Mouse (Mus musculus): Measurements from ENCODE around the gene Gm8251.
A peak's percentile ranks its signal among the peaks of the same experiment; 100 is the strongest.
"Not testable (repeated sequence)": the region's sequence is repeated elsewhere in the genome, so short reads cannot be mapped to it uniquely, and the experiment has no call there.

The Gm8251 gene

DNA sequence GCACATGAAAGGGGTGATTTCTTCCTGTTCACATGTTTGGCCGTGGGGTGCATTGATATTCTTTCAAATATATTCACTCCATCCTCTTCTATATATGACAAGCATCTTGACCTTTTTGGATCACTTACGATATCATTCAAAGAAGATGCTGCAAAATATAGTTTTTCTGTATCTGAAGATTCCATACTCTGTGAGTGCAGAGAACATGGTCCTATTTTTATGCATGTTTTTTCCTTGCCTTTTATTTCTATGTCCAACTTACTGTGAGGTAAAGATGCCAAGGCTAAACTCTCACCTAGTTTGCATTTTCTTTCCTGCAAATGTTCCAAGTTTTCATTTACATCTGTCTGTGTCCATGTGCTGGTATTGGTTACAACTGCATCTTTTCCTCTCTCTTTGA lies at the start of gene Gm8251:
Gene Gm8251, minus strand, starts transcription at position 101 of the 400 bp plus-strand sequence.
- DNase-seq (ENCODE audit: low read depth, low spot score), result no peak
- Histone ChIP-seq H3K36me3 (ENCODE audit: control insufficient read depth, insufficient read depth, low read length, poor library complexity, severe bottlenecking) (no peaks in the 10 kb centered on the region), H3K27me3 (ENCODE audit: control insufficient read depth, insufficient read depth, low read length, poor library complexity, severe bottlenecking) (no peaks in the 10 kb centered on the region)

DNA sequence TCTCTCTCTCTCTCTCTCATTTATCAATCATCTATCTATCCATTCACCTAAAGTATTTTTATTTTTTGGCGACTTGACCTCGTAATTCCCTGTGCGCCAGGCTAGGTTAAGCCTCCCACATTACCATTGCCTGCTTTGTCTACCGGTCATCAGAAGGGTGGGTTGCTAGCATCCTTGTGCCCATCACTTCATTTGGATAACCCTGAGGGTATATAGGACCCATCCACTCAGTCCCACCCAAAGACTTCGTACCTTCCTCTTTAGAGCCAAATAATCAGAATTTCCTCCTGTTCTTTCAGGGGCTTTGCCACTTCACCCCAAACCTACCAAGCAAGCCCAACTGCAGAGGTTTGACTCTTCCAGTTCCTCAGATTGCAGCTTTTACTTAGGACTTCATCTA lies 41.2 kb upstream of the Gm8251 start:
- no peak for DNase-seq (ENCODE audit: low read depth, low spot score)
- no peaks in the 10 kb centered on the region for H3K27me3 ChIP-seq (ENCODE audit: control insufficient read depth, insufficient read depth, low read length, poor library complexity, severe bottlenecking)
- no peaks in the 10 kb centered on the region for H3K36me3 ChIP-seq (ENCODE audit: control insufficient read depth, insufficient read depth, low read length, poor library complexity, severe bottlenecking)

DNA sequence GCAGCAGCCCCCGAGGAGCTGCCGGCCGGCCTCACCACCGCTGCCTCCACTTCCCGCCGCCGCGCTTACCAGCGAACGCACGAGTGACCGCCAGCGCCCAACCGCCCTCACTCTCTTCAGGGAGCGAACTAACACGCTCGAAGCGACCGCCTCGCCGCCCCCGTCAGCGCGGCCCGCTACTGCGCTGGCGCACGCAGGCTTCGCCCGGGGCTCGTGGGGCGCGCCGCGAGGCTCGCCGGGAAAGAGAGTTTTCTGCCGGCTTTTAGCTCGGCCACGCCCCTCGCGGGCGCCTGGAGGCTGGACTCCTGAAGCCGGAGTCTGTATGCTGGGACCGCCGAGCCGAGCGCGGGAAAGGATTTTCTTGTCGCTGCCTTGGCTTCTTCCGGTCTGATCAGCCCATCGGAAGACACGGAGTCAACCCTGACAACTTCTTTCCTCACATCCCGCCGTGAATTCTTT lies 40.6 kb upstream of the Gm8251 start, which contains the start of gene Tex30:
Gene Tex30, minus strand, starts transcription at position 183 of the 459 bp plus-strand sequence.
- Histone ChIP-seq H3K36me3 (ENCODE audit: control insufficient read depth, insufficient read depth, low read length, poor library complexity, severe bottlenecking) (no peaks in the 10 kb centered on the region), H3K27me3 (ENCODE audit: control insufficient read depth, insufficient read depth, low read length, poor library complexity, severe bottlenecking) (no peaks in the 10 kb centered on the region)
- peak; percentile 94 for DNase-seq (ENCODE audit: low read depth, low spot score)

DNA sequence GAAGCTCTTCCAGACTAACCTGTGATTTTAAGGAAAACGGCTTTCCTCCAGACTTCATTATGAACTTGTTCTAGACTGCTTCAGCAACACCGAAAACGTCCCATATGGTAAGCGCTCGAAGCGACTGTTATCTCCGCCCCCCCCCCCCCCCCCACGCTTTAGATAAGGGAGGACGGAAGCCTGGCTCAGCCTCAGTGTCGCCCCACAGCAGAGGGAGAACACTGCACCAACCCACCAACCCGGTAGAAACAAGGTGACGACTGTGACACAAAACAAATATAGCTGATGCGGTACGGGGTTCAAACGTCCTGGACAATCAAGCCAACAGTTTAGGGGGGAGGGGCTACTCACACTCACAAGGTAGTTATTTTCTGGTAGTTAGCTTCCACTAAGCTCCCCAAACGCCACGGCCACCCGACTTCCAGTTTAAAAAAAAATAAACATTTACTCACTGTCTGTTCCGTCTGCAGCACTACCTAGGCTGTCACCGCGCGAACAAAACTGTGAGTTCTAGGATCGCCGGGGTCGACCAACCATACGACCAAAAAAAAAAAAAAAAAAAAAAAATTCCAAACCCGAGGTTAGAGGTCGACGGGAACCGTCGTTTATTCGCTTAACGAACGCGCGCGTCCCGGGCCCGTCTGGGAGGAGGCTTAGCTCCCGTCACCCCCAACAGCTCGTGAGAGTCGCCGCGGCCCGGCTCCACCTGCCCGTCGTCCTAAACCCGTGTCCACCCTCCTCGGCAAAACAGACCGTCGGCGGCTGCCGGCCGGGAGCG lies 39.9 kb upstream of the Gm8251 start:
- no peaks in the 10 kb centered on the region for H3K27me3 ChIP-seq (ENCODE audit: control insufficient read depth, insufficient read depth, low read length, poor library complexity, severe bottlenecking)
- peak; percentile 77 for DNase-seq (ENCODE audit: low read depth, low spot score)
- no peaks in the 10 kb centered on the region for H3K36me3 ChIP-seq (ENCODE audit: control insufficient read depth, insufficient read depth, low read length, poor library complexity, severe bottlenecking)

DNA sequence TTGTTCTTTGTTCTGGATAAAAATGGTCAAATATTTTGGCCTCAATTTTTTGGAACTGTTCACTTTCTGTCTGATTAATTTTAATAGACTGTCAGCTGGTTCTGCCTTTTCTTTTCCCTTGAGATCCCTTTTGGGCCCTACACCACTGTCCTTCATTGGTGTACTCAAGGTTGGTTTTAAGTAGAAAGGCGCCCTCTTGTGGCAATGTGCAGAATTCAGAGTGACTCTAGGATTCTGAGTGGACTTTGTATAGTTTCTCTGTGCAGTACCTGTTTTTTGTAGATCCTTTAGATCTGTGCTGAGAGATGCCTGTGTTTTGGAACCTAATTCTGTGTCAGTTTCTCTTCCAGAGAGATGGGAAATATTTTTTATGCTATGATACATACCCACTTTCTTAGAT lies 2.9 kb upstream of the Gm8251 start:
- no peaks in the 10 kb centered on the region for H3K27me3 ChIP-seq (ENCODE audit: control insufficient read depth, insufficient read depth, low read length, poor library complexity, severe bottlenecking)
- no peaks in the 10 kb centered on the region for H3K36me3 ChIP-seq (ENCODE audit: control insufficient read depth, insufficient read depth, low read length, poor library complexity, severe bottlenecking)
- DNase-seq (ENCODE audit: low read depth, low spot score), result peak; percentile 84

DNA sequence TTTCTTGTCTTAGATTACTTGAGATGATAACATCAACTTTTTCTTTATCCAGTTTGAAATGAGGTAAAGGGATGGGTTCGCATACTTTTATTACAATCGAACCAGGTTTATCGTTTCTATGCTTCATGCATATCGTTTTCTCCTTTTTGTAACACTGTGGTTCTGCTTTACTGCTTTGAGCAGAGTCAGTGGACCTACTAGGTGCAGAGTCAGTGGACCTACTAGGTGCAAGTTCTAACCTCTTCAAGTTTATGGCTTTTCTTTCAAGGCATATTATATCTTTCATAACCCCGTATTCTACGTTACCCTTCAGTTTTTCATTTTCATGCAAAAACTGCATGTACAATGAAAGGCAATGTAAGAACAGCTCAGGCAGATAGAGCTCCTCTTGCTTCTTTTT lies 1.7 kb upstream of the Gm8251 start:
- DNase-seq (ENCODE audit: low read depth, low spot score), result no peak
- no peaks in the 10 kb centered on the region for H3K27me3 ChIP-seq (ENCODE audit: control insufficient read depth, insufficient read depth, low read length, poor library complexity, severe bottlenecking)
- no peaks in the 10 kb centered on the region for H3K36me3 ChIP-seq (ENCODE audit: control insufficient read depth, insufficient read depth, low read length, poor library complexity, severe bottlenecking)

DNA sequence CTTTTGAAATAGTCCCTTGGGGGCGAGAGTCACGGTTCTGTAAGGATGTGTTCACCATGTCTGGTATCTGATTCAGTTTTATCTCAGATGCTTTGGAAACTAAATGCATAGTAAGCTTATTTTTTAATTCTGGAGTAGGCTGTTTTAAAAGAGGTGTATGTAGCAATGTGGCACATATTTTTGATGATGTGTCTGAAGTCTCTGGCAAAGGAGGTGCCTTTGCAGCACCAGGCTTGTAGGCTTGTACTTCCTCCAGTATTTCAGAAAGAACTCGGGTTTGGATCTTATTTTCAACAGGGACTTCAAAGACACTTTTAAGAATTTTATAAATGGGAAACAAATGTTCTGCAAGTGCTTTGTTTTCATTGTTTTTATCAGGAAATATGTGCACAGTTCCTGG lies 3.9 kb downstream of the Gm8251 start:
- Histone ChIP-seq H3K27me3 (ENCODE audit: control insufficient read depth, insufficient read depth, low read length, poor library complexity, severe bottlenecking) (no peaks in the 10 kb centered on the region), H3K36me3 (ENCODE audit: control insufficient read depth, insufficient read depth, low read length, poor library complexity, severe bottlenecking) (no peaks in the 10 kb centered on the region)
- DNase-seq (ENCODE audit: low read depth, low spot score), result no peak

DNA sequence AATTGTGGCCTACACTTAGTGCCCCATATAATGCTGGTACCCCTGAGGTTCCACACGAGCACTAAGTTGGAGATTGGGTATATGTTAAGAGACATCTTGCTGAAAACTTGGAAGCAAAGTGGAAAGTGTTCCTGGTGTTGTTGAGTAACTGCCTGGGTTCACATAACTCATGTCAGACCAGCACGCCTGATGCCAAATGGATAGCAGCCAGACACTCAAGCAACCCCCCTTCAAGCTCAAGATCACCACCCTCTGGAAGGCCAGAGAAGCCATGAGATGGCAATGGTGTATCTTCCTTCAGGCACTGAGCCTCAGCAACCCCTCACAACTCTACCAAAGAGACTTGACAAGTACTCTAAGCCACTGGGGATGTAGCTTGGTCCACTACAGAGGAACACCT lies 15.2 kb downstream of the Gm8251 start:
- H3K27me3 ChIP-seq (ENCODE audit: control insufficient read depth, insufficient read depth, low read length, poor library complexity, severe bottlenecking), result no peaks in the 10 kb centered on the region
- DNase-seq (ENCODE audit: low read depth, low spot score), result no peak
- H3K36me3 ChIP-seq (ENCODE audit: control insufficient read depth, insufficient read depth, low read length, poor library complexity, severe bottlenecking), result no peaks in the 10 kb centered on the region

DNA sequence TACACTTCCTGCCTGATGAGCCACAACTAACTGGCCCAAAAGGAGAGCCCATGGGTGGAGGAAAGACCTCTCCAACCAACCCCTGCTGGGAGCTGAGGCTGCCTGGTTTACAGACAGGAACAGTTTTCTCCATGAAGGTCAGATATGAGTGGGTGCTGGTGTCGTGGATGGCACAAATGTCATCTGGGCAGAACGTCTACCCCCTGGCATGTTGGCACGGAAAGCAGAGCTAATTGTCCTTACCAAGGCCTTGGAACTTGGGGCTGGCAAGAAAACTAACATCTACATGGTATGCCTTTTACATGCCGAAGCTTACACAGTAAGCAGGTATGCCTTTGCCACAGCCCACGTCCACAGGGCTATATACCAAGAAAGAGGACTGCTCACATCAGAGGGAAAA lies 16.0 kb downstream of the Gm8251 start:
- H3K27me3 ChIP-seq (ENCODE audit: control insufficient read depth, insufficient read depth, low read length, poor library complexity, severe bottlenecking); H3K36me3 ChIP-seq (ENCODE audit: control insufficient read depth, insufficient read depth, low read length, poor library complexity, severe bottlenecking); DNase-seq (ENCODE audit: low read depth, low spot score): not testable (repeated sequence)

DNA sequence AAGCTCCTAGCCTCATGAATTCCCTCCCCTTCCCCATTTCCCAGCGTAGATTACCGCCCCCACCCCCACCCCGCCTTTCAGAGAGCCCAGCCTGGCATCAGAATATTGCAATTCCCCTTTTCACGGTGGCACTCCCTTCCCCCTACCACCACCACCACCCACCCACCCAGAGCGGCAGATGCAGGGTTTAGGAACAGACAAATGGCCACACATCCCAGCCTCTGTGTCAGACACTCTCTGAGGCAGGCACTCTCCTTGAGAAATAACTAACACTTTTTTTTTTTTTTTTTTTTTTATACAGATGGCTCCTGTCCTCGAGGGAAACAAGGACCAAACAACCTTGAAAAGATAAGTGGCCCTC lies 19.2 kb downstream of the Gm8251 start:
- no peaks in the 10 kb centered on the region for H3K27me3 ChIP-seq (ENCODE audit: control insufficient read depth, insufficient read depth, low read length, poor library complexity, severe bottlenecking)
- no peak for DNase-seq (ENCODE audit: low read depth, low spot score)
- H3K36me3 ChIP-seq (ENCODE audit: control insufficient read depth, insufficient read depth, low read length, poor library complexity, severe bottlenecking), result no peaks in the 10 kb centered on the region

DNA sequence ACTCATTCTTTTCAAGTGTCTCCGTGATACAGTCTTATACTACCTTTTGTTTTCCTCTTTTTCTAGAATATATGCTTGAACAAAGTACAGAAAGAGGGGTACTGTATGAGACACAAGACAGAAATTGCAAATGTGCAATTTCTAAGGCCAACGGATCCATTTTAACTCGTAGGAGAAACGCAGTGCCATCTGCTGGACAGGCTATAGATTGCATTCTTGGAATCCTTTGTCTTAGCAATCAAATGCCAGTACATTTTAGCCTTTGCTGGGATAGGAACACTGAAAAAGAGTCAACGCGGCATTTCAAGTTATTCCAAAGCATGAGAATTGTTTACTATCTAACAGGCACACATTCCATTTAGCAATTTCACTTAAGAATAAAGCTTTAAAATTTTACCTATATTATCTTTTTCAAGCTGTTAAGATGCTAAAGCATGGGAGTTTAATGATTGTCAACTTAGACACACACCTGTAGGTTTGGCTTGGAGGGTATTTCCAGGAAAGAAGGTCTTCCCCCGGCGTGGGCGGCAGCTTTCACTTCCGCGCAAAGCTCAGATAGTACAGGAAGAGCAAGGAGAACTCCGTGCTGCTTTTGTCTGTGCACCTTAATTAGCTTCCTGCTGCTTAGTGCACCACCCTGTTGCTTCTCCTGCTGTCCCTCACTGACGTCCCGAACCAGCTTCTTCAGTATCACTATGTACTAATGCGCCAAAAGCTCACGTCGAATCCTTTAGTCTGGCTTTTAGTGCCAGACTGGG lies 19.8 kb downstream of the Gm8251 start:
- no peaks in the 10 kb centered on the region for H3K36me3 ChIP-seq (ENCODE audit: control insufficient read depth, insufficient read depth, low read length, poor library complexity, severe bottlenecking)
- DNase-seq (ENCODE audit: low read depth, low spot score), result peak; percentile 86
- no peaks in the 10 kb centered on the region for H3K27me3 ChIP-seq (ENCODE audit: control insufficient read depth, insufficient read depth, low read length, poor library complexity, severe bottlenecking)

DNA sequence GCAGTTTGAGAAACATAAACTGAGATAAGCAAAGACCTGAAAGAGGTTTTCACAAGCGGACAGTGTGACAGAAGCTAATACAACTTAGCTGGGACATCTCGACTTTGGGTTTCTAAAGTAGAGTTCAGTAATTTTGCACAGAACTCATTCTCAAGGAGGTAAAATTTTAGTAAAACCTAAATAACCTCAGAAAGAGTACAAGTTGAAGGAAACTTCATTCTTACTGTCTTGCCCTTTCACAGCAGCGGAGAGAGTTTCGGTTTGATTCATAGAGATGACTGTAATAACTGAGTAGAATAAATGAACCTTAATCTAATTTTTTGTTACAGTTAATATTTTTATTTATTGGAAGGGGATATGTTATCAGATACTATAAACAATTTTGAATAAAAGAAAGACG lies 28.8 kb downstream of the Gm8251 start:
- no peak for DNase-seq (ENCODE audit: low read depth, low spot score)
- Histone ChIP-seq H3K27me3 (ENCODE audit: control insufficient read depth, insufficient read depth, low read length, poor library complexity, severe bottlenecking) (no peaks in the 10 kb centered on the region), H3K36me3 (ENCODE audit: control insufficient read depth, insufficient read depth, low read length, poor library complexity, severe bottlenecking) (no peaks in the 10 kb centered on the region)

DNA sequence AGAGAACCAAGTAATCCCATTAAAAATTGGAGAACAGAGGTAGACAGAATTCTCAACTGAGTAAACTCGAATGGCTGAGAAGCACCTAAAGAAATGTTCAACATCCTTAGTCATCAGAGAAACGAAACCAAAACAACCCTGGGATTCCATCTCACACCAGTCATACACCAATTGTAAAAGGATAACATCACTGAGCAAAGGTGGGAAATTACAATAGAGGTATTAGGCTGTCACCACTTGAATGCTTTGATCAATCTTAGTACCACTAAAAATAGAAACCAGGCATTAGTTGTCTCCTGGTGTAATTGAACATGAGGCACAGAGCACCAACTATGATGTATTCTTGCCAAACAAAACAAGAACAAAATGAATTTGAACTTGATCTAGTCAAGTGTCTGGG lies 29.5 kb downstream of the Gm8251 start:
- Histone ChIP-seq H3K36me3 (ENCODE audit: control insufficient read depth, insufficient read depth, low read length, poor library complexity, severe bottlenecking) (no peaks in the 10 kb centered on the region), H3K27me3 (ENCODE audit: control insufficient read depth, insufficient read depth, low read length, poor library complexity, severe bottlenecking) (no peaks in the 10 kb centered on the region)
- DNase-seq (ENCODE audit: low read depth, low spot score), result no peak

DNA sequence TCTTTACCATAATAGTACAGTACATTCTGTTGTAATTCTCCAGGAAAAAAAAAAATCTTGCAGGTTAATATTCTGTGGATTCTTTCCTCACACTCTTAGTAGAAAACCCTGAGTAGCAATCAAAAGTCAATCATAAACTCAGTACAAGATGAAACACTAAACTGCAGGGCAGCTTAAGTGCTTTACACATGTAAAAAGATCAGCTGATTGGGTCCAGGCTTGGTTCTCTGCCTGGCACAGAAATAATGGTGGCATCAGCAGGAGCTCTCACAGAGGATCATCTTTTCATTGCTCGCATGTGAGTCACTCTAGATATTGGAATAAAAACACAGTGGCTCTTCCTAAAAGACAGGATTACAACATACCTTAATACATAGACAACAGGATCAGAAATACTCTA lies 34.1 kb downstream of the Gm8251 start:
- H3K27me3 ChIP-seq (ENCODE audit: control insufficient read depth, insufficient read depth, low read length, poor library complexity, severe bottlenecking), result no peaks in the 10 kb centered on the region
- DNase-seq (ENCODE audit: low read depth, low spot score), result no peak
- no peaks in the 10 kb centered on the region for H3K36me3 ChIP-seq (ENCODE audit: control insufficient read depth, insufficient read depth, low read length, poor library complexity, severe bottlenecking)

DNA sequence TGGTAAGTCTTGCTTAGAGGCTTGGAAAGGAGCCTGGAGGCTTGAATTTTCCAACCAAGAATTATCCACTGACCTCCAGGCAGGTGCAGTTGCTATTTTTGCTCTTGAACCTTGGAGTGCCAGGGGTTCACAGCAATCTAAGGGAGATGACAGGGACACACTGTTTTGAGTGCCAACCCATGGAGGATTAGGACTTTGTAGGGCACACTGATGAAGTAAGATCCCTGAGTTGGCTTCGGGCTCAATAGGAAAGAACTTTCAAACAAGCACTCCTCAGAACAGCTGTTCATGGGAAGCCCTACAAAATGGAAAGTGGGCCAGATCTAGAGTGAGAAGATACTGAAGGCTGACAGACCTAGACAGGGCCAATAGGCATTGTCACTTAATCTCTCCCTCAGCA lies 39.1 kb downstream of the Gm8251 start:
- no peak for DNase-seq (ENCODE audit: low read depth, low spot score)
- no peaks in the 10 kb centered on the region for H3K27me3 ChIP-seq (ENCODE audit: control insufficient read depth, insufficient read depth, low read length, poor library complexity, severe bottlenecking)
- H3K36me3 ChIP-seq (ENCODE audit: control insufficient read depth, insufficient read depth, low read length, poor library complexity, severe bottlenecking), result no peaks in the 10 kb centered on the region

Measured in splenic B cell, adult 2 months (primary cell).